Comparison of ENCODE assay signal across 38 mouse cellular contexts in genomic region chr19:11992034-11992433, GRCm38 (mm10). TPM values are rescaled to one million over a fixed set of nuclear protein-coding genes. Genes with fewer than 3 reads are reported as not detected.
"Had no signal": no experiment of that assay in that cellular context is flagged by ENCODE, and none has a peak within 500 bp of the region (broad histone marks: within the 10 kb centered on the region; RNA-seq: fewer than 3 reads in every experiment).

No protein-coding gene starts in this region.

- H3K27me3 ChIP-seq: heart, embryonic 12.5 days; intestine, embryonic 15.5 days; limb, embryonic 12.5 days; liver, embryonic 13.5 days; liver, embryonic 15.5 days had no signal

- H3K9me3 ChIP-seq: heart, embryonic 10.5 days; heart, embryonic 12.5 days; intestine, embryonic 15.5 days; limb, embryonic 10.5 days; limb, embryonic 12.5 days; liver, embryonic 13.5 days; liver, embryonic 15.5 days had no signal

- ATAC-seq: hindbrain, embryonic 16.5 days; inflammation-experienced regulatory T-cells, adult 6 months; intestine, embryonic 15.5 days; intestine, postnatal 0 days had no signal

- H3K4me3 ChIP-seq: heart, embryonic 10.5 days; heart, embryonic 12.5 days; intestine, embryonic 15.5 days; left cerebral cortex, adult 2 months; limb, embryonic 10.5 days; limb, embryonic 12.5 days; liver, embryonic 13.5 days; liver, embryonic 15.5 days had no signal

- H3K4me1 ChIP-seq: intestine, embryonic 15.5 days; limb, embryonic 10.5 days; limb, embryonic 12.5 days; liver, embryonic 15.5 days had no signal

- H3K9ac ChIP-seq: heart, embryonic 12.5 days; hindbrain, embryonic 14.5 days; intestine, embryonic 15.5 days; limb, embryonic 12.5 days; liver, embryonic 13.5 days; liver, embryonic 15.5 days had no signal

- H3K27ac ChIP-seq: heart, embryonic 10.5 days; hindbrain, embryonic 14.5 days; intestine, embryonic 15.5 days; left cerebral cortex, adult 2 months; limb, embryonic 10.5 days; limb, embryonic 12.5 days; liver, embryonic 13.5 days; liver, embryonic 15.5 days had no signal

- DNase-seq: gastrocnemius, postnatal 14 days; gastrocnemius, postnatal 36 days; heart, postnatal 10 days; kidney, adult 18-20 months; kidney, adult 8-10 months; kidney, postnatal 10 days; kidney, postnatal 25 days; kidney, postnatal 4 days; liver; liver, embryonic 13.5 days had no signal

- H3K4me2 ChIP-seq: heart, embryonic 12.5 days; hindbrain, embryonic 14.5 days; intestine, embryonic 15.5 days; limb, embryonic 12.5 days; liver, embryonic 11.5 days; liver, embryonic 13.5 days; liver, embryonic 15.5 days had no signal

RNA-seq across cellular contexts. Expression of gene Olfr1423, which starts 49.1 kb away (rescaled TPM):
- total RNA-seq: gastrocnemius, adult 18-20 months; gastrocnemius, adult 8-10 months; gastrocnemius, postnatal 14 days; gastrocnemius, postnatal 36 days; heart, adult 18-20 months; heart, adult 8-10 months; heart, postnatal 10 days; heart, postnatal 25 days; hematopoietic stem cell, adult 5-6 weeks; layer of hippocampus, postnatal 25 days; left cerebral cortex, adult 2 months; left cerebral cortex, postnatal 14 days; left cerebral cortex, postnatal 36 days had no signal
- polyA plus RNA-seq: gonadal fat pad, adult 2 months; heart, embryonic 12.5 days; heart, embryonic 14.5 days; heart, embryonic 16.5 days; hindbrain, embryonic 11.5 days; hindbrain, embryonic 14.5 days; hindbrain, embryonic 16.5 days; intestine, embryonic 15.5 days; intestine, postnatal 0 days; kidney, embryonic 14.5 days; kidney, embryonic 16.5 days; limb, embryonic 12.5 days; limb, embryonic 14.5 days had no signal
